Mouse (Mus musculus) small intestine, adult 2 months (tissue): Measurements from ENCODE around the gene Aldh1a2.

Source experiments
- CTCF ChIP-seq: fragments of 200-500 bp; IDR thresholded peaks from 2 replicates; pipeline ENCODE4 v1.5.1; 2012; ENCODE audit warnings: low read depth, mild to moderate bottlenecking, control low read depth, inconsistent platforms, low read length, moderate library complexity, mixed read lengths; ENCODE audit not compliant: insufficient replicate concordance, insufficient read length; ENCODE audit errors: extremely low read depth
- POLR2A ChIP-seq: fragments of 200-500 bp; IDR thresholded peaks from 2 replicates; pipeline ENCODE4 v1.6.1; 2012; ENCODE audit warnings: low read depth, mild to moderate bottlenecking, control low read depth, inconsistent platforms, low read length, moderate library complexity

- TF ChIP-seq CTCF (no peak), POLR2A (no peak)
Observed at GRCm38 (mm10) chr9:71213636-71214035, 2.0 kb upstream of the Aldh1a2 start.
